ENCODE assay signal across 33 mouse cellular contexts in genomic region chr8:62619992-62620391, GRCm38 (mm10).
"Had no signal": no experiment of that assay in that cellular context is flagged by ENCODE, and none has a peak within 500 bp of the region (broad histone marks: within the 10 kb centered on the region; RNA-seq: fewer than 3 reads in every experiment).

No protein-coding gene starts in this region.

- DNase-seq: heart, postnatal 10 days; heart, postnatal 14 days; heart, postnatal 36 days; heart, postnatal 4 days; kidney, adult 11 months; kidney, adult 18-20 months; kidney, adult 2 months; kidney, adult 8-10 months; kidney, adult 9 months; kidney, postnatal 10 days; kidney, postnatal 14 days; kidney, postnatal 25 days; kidney, postnatal 36 days; kidney, postnatal 4 days; layer of hippocampus, adult 9-11 months; layer of hippocampus, postnatal 36 days had no signal

- H3K27me3 ChIP-seq: heart, embryonic 12.5 days; heart, embryonic 13.5 days; heart, embryonic 15.5 days; hindbrain, embryonic 12.5 days; hindbrain, embryonic 13.5 days; hindbrain, embryonic 15.5 days; kidney, embryonic 15.5 days had no signal

- H3K9ac ChIP-seq: heart, embryonic 12.5 days; heart, embryonic 13.5 days; heart, embryonic 15.5 days; hindbrain, embryonic 12.5 days; hindbrain, embryonic 13.5 days; hindbrain, embryonic 14.5 days; hindbrain, embryonic 15.5 days; kidney, embryonic 15.5 days had no signal

- ATAC-seq: hindbrain, embryonic 16.5 days; hindbrain, postnatal 0 days; inflammation-experienced regulatory T-cells, adult 6 months had no signal

- H3K36me3 ChIP-seq: heart, embryonic 10.5 days; heart, embryonic 12.5 days; heart, embryonic 13.5 days; heart, embryonic 15.5 days; hindbrain, embryonic 10.5 days; hindbrain, embryonic 12.5 days; hindbrain, embryonic 13.5 days; hindbrain, embryonic 15.5 days; kidney, embryonic 15.5 days had no signal

- H3K4me1 ChIP-seq: heart, embryonic 10.5 days; heart, embryonic 12.5 days; heart, embryonic 13.5 days; heart, embryonic 15.5 days; hindbrain, embryonic 10.5 days; hindbrain, embryonic 12.5 days; hindbrain, embryonic 13.5 days; hindbrain, embryonic 15.5 days; kidney, embryonic 15.5 days had no signal

- H3K4me3 ChIP-seq: heart, embryonic 10.5 days; heart, embryonic 12.5 days; heart, embryonic 13.5 days; heart, embryonic 15.5 days; hindbrain, embryonic 10.5 days; hindbrain, embryonic 12.5 days; hindbrain, embryonic 13.5 days; hindbrain, embryonic 15.5 days; kidney, embryonic 15.5 days; layer of hippocampus, adult 2 months; left cerebral cortex, adult 2 months had no signal

- H3K4me2 ChIP-seq: heart, embryonic 11.5 days; heart, embryonic 12.5 days; heart, embryonic 13.5 days; heart, embryonic 15.5 days; hindbrain, embryonic 12.5 days; hindbrain, embryonic 13.5 days; hindbrain, embryonic 14.5 days; hindbrain, embryonic 15.5 days; kidney, embryonic 15.5 days had no signal

- H3K9me3 ChIP-seq: heart, embryonic 10.5 days; heart, embryonic 12.5 days; heart, embryonic 13.5 days; heart, embryonic 15.5 days; hindbrain, embryonic 10.5 days; hindbrain, embryonic 12.5 days; hindbrain, embryonic 13.5 days; hindbrain, embryonic 15.5 days; kidney, embryonic 15.5 days had no signal

- H3K27ac ChIP-seq: heart, embryonic 10.5 days; heart, embryonic 13.5 days; heart, embryonic 15.5 days; hindbrain, embryonic 10.5 days; hindbrain, embryonic 12.5 days; hindbrain, embryonic 13.5 days; hindbrain, embryonic 14.5 days; hindbrain, embryonic 15.5 days; hindbrain, postnatal 0 days; kidney, embryonic 15.5 days; kidney, postnatal 0 days; layer of hippocampus, adult 2 months; left cerebral cortex, adult 2 months had no signal
